Mouse (Mus musculus) heart, embryonic 13.5 days (tissue): ENCODE measurements around the gene Lrrc28. TPM values are rescaled to one million over a fixed set of nuclear protein-coding genes. Genes with fewer than 3 reads are reported as not detected.

Experiments
- polyA plus RNA-seq: library from polyadenylated mRNA; unstranded; fragments of >200 nt; fragmentation: Nextera tagmentation; extraction: Ambion mirVana; gene quantifications from 2 replicates; pipeline ENCODE4 v1.2.1, GENCODE M21; 2015

Lrrc28 gene
- polyA plus RNA-seq, 1 experiment from 2014 or later = 8.7 TPM

Other genes starting within 250 kb of the Lrrc28 start
- 16.0 and 16.8 TPM in 2 replicates for gene Ttc23, start 2.1 kb upstream of the Lrrc28 start, polyA plus RNA-seq
- 2.8 and 3.4 TPM in 2 replicates for gene Synm, start 114.5 kb upstream of the Lrrc28 start, polyA plus RNA-seq